Mouse (Mus musculus): ENCODE results near the gene Agps.

DNA sequence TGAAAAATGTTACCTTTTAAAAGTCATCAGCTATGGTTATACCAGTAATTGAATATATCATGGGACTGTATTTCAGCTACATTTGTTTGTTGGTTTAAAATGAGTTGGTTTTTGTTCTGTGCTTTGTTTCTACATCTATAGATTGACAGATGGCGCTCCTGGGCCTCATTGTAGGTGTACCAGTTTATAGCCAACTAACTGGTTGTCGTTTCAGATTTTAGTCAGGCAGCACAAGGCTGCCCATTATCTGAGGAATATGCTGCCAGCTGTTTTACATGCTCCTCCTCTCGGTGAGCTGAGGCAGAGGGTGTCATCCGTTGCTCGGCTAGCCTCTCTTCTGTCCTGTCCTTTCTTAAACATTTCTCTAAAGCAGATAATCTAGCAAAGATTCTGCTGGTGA lies 94.1 kb downstream of the Agps start:
- TF ChIP-seq GATA1 (IDR thresholded peaks at IDR 0.05; ENCODE audit: borderline replicate concordance, low read length) = no peak
- no peak for TF ChIP-seq FLI1 (IDR thresholded peaks at IDR 0.05; ENCODE audit: low read length)
